In the genomic region with DNA sequence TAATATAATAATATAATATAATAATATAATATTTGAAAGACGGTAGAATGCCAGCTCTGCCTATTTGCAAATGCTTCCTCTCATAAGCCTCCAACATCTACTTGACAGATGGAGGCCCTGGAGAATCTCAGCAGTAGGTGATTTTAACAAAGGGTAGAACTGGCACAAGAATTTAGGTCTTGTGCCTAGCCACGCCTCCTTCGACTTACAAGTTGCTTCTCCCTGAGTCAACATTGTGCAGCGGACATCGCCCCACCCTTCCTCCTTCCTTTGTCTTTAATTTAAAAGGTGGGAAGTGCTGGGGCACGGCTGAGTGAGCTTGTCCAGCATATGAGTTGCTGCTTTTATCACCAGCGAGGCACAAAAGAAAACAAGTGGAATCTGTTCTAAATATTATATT, we compare ENCODE assay signal across 12 mouse cellular contexts. TPM values are rescaled to one million over a fixed set of nuclear protein-coding genes. Genes with fewer than 3 reads are reported as not detected.
DNase-seq lines count a peak whose midpoint lies in the region; ATAC-seq and TF ChIP-seq lines count a peak whose summit lies in the region.
"Had no signal": no experiment of that assay in that cellular context is flagged by ENCODE, and none has a peak within 500 bp of the region (broad histone marks: within the 10 kb centered on the region; RNA-seq: fewer than 3 reads in every experiment).

No protein-coding gene starts in this region.

- no peak for TF ChIP-seq POLR2A in heart, adult 2 months (IDR thresholded peaks at IDR 0.05; ENCODE audit: insufficient read depth, low read depth, low read length)

- 47% methylated on average over 7 of the region's 7 CpGs for WGBS in heart, adult 2 months
- 70% methylated on average over 7 of the region's 7 CpGs for WGBS in heart, embryonic 11.5 days (ENCODE audit: insufficient replicate concordance)
- 62% methylated on average over 7 of the region's 7 CpGs for WGBS in midbrain, embryonic 14.5 days

- H3K9me3 ChIP-seq in heart, embryonic 11.5 days (replicated peaks; ENCODE audit: control insufficient read depth, low read length) = no peaks in the 10 kb centered on the region
- H3K9me3 ChIP-seq in midbrain, embryonic 14.5 days (ENCODE audit: control insufficient read depth, low read length) = no peaks in the 10 kb centered on the region

- no peaks in the 10 kb centered on the region for H3K79me2 ChIP-seq in heart, adult 2 months (replicated peaks; ENCODE audit: control insufficient read depth, insufficient read depth, low read length)

- H3K9ac ChIP-seq in heart, adult 2 months (ENCODE audit: low read depth, low read length) = no peak overlapping the region
- no peak overlapping the region for H3K9ac ChIP-seq in heart, embryonic 11.5 days (ENCODE audit: low read depth, low read length)
- H3K9ac ChIP-seq in midbrain, embryonic 14.5 days (replicated peaks; ENCODE audit: low read length) = no peak overlapping the region

- intact Hi-C loops in heart, adult 2 months (cut with DNase I) = loop anchor here (5.0 kb wide), 1 partner anchor 54 kb away; no protein-coding TSS in a partner anchor

- DNase-seq in heart, adult 2 months = peak; percentile 30 to 53
- peak; percentile 70 for DNase-seq in brain, adult 2 months (ENCODE audit: low read depth, low spot score)
- peak; percentile 34 to 58 for DNase-seq in cerebellum, postnatal 25 days
- DNase-seq in lung, postnatal 10 days = peak; percentile 71
- DNase-seq in layer of hippocampus, adult 9-11 months = no peak
- DNase-seq in left cerebral cortex, adult 9 months (ENCODE audit: low spot score in 2 of 2) = no peak
- no peak for DNase-seq in midbrain, embryonic 14.5 days
- DNase-seq: right cerebral cortex, postnatal 4 days; thymus, postnatal 25 days had no signal

- H3K4me1 ChIP-seq in heart, adult 2 months (ENCODE audit: control insufficient read depth, insufficient read depth, low read length) = peaks cover 2% of the 10 kb centered on the region
- no peaks in the 10 kb centered on the region for H3K4me1 ChIP-seq in heart, embryonic 11.5 days (ENCODE audit: control insufficient read depth, insufficient read depth, low read length)
- H3K4me1 ChIP-seq in midbrain, embryonic 14.5 days (ENCODE audit: control insufficient read depth, insufficient read depth, low read length) = no peaks in the 10 kb centered on the region

- H3K4me2 ChIP-seq in heart, embryonic 11.5 days = no peak overlapping the region
- no peak overlapping the region for H3K4me2 ChIP-seq in midbrain, embryonic 14.5 days (ENCODE audit: low read length)
- H3K4me2 ChIP-seq: liver, embryonic 11.5 days had no signal

- no peak overlapping the region for H3K4me3 ChIP-seq in heart, adult 2 months
- no peak overlapping the region for H3K4me3 ChIP-seq in heart, embryonic 11.5 days (ENCODE audit: low read depth, low read length)
- H3K4me3 ChIP-seq in midbrain, embryonic 14.5 days (replicated peaks; ENCODE audit: low read depth, low read length) = no peak overlapping the region
- H3K4me3 ChIP-seq: layer of hippocampus, adult 2 months had no signal

- ATAC-seq in heart, embryonic 11.5 days (replicated peaks; ENCODE audit: insufficient number of reproducible peaks, low FRiP score, low TSS enrichment) = no peak
- ATAC-seq in midbrain, embryonic 14.5 days (ENCODE audit: low FRiP score, low TSS enrichment) = no peak

- no peak for TF ChIP-seq CTCF in heart, adult 2 months (IDR thresholded peaks at IDR 0.05)

- H3K27ac ChIP-seq in heart, adult 2 months = peak overlapping the region; percentile 30; the same call in 1 of the 2 replicates
- H3K27ac ChIP-seq in heart, embryonic 11.5 days (ENCODE audit: low read depth, low read length) = no peak overlapping the region
- no peak overlapping the region for H3K27ac ChIP-seq in midbrain, embryonic 14.5 days (replicated peaks; ENCODE audit: low read depth, low read length)
- H3K27ac ChIP-seq: layer of hippocampus, adult 2 months had no signal

- H3K36me3 ChIP-seq in heart, adult 2 months (ENCODE audit: control insufficient read depth, insufficient read depth, low read length) = no peaks in the 10 kb centered on the region
- no peaks in the 10 kb centered on the region for H3K36me3 ChIP-seq in heart, embryonic 11.5 days (ENCODE audit: control insufficient read depth, insufficient read depth, low read length)
- H3K36me3 ChIP-seq in midbrain, embryonic 14.5 days (ENCODE audit: control insufficient read depth, insufficient read depth, low read length) = no peaks in the 10 kb centered on the region

- TF ChIP-seq EP300 in heart, adult 2 months (IDR thresholded peaks at IDR 0.05; ENCODE audit: insufficient read depth, low read depth, low read length) = 0 out of 2 replicates have a peak, but pooled peaks have one; percentile 43

- no peaks in the 10 kb centered on the region for H3K27me3 ChIP-seq in heart, adult 2 months (ENCODE audit: control insufficient read depth, insufficient read depth, low read length)
- H3K27me3 ChIP-seq in heart, embryonic 11.5 days (ENCODE audit: control insufficient read depth, insufficient read depth, low read length) = no peaks in the 10 kb centered on the region
- H3K27me3 ChIP-seq in midbrain, embryonic 14.5 days (ENCODE audit: control insufficient read depth, insufficient read depth, low read length) = no peaks in the 10 kb centered on the region

RNA-seq across cellular contexts. Expression of gene Ifit1, which starts 32.8 kb away (rescaled TPM):
- total RNA-seq in heart, adult 2 months (2021) = 1 to 10 TPM; 1.3 to 1.5 TPM
- 2.4 and 4.9 TPM in 2 replicates for polyA plus RNA-seq in heart, adult 2 months (2012; rRNA removed)
- polyA plus RNA-seq in heart, embryonic 11.5 days (2014; fragmentation: Nextera tagmentation; extraction: Ambion mirVana) = 0.11 and 0.44 TPM in 2 replicates
- polyA plus RNA-seq in midbrain, embryonic 14.5 days (2014; fragmentation: Nextera tagmentation; extraction: Ambion mirVana) = 0.16 and 3.5 TPM in 2 replicates

RNA-seq across cellular contexts. Expression of gene Ifit1bl2, which starts 32.9 kb away (rescaled TPM):
- total RNA-seq in heart, adult 2 months (2021) = 1 to 10 TPM; 1.6 to 2.0 TPM
- polyA plus RNA-seq in heart, adult 2 months (2012; rRNA removed) = 1.0 and 1.9 TPM in 2 replicates
- 0.73 and 1.0 TPM in 2 replicates for polyA plus RNA-seq in heart, embryonic 11.5 days (2014; fragmentation: Nextera tagmentation; extraction: Ambion mirVana)
- 0.30 and 0.55 TPM in 2 replicates for polyA plus RNA-seq in midbrain, embryonic 14.5 days (2014; fragmentation: Nextera tagmentation; extraction: Ambion mirVana)
- polyA plus RNA-seq: liver, embryonic 11.5 days had no signal

Comparison
In these comparisons a context has a peak if more than half of its experiments do, and no peak if none do; other contexts are left out.
1. DNase-seq: peak in heart, adult 2 months (2 of 2), brain, adult 2 months (single experiment), cerebellum, postnatal 25 days (2 of 2) and lung, postnatal 10 days (single experiment); none in layer of hippocampus, adult 9-11 months (single experiment), left cerebral cortex, adult 9 months (0 of 2) and midbrain, embryonic 14.5 days (single experiment).